Mouse (Mus musculus): ENCODE data around the gene Gm49342. TPM values are rescaled to one million over a fixed set of nuclear protein-coding genes. Genes with fewer than 3 reads are reported as not detected.
"Not testable (repeated sequence)": the region's sequence is repeated elsewhere in the genome, so short reads cannot be mapped to it uniquely, and the experiment has no call there.

Gene Gm49342
- polyA plus RNA-seq, 1 experiment = not detected

GRCm38 (mm10) chr14:50903973-50904827 lies 40.1 kb upstream of the Gm49342 start:
- Histone ChIP-seq H3K27ac (ENCODE audit: insufficient read depth, low read depth, low read length) (peak overlapping the region; percentile 12), H3K27me3 (ENCODE audit: control insufficient read depth, insufficient read depth, low read length) (no peaks in the 10 kb centered on the region), H3K4me3 (ENCODE audit: low read depth, low read length) (peak overlapping the region; percentile 51), H3K4me1 (ENCODE audit: control insufficient read depth, insufficient read depth, insufficient read length, low read length) (peaks cover 2% of the 10 kb centered on the region; the same call in 1 of the 2 replicates), H3K36me3 (ENCODE audit: control insufficient read depth, insufficient read depth, low read length) (no peaks in the 10 kb centered on the region)
- 9% methylated on average over 26 of the region's 26 CpGs for WGBS
- TF ChIP-seq POLR2A (IDR thresholded peaks at IDR 0.05; ENCODE audit: low read depth, low read length) = peak; percentile 11; the same call in 1 of the 2 replicates
- peak; percentile 58; the same call in 1 of the 2 replicates for TF ChIP-seq CTCF (IDR thresholded peaks at IDR 0.05; ENCODE audit: extremely low read depth, insufficient read length, insufficient replicate concordance, low read depth, low read length)

- 94% methylated on average over 4 of the region's 4 CpGs for WGBS
- TF ChIP-seq POLR2A (IDR thresholded peaks at IDR 0.05; ENCODE audit: low read depth, low read length) (no peak), CTCF (IDR thresholded peaks at IDR 0.05; ENCODE audit: extremely low read depth, insufficient read length, insufficient replicate concordance, low read depth, low read length) (no peak; the same call in 1 of the 2 replicates)
- Histone ChIP-seq H3K4me3 (ENCODE audit: low read depth, low read length) (no peak overlapping the region), H3K4me1 (ENCODE audit: control insufficient read depth, insufficient read depth, insufficient read length, low read length) (peaks cover 2% of the 10 kb centered on the region; the same call in 1 of the 2 replicates), H3K36me3 (ENCODE audit: control insufficient read depth, insufficient read depth, low read length) (no peaks in the 10 kb centered on the region), H3K27me3 (ENCODE audit: control insufficient read depth, insufficient read depth, low read length) (no peaks in the 10 kb centered on the region), H3K27ac (ENCODE audit: insufficient read depth, low read depth, low read length) (no peak overlapping the region)
These were observed 39.5 kb upstream of the Gm49342 start for GRCm38 (mm10) chr14:50904828-50905129.

GRCm38 (mm10) chr14:50905327-50905726 lies 39.0 kb upstream of the Gm49342 start:
- not testable (repeated sequence) for H3K4me3 ChIP-seq (ENCODE audit: low read depth, low read length); H3K36me3 ChIP-seq (ENCODE audit: control insufficient read depth, insufficient read depth, low read length); H3K4me1 ChIP-seq (ENCODE audit: control insufficient read depth, insufficient read depth, insufficient read length, low read length); H3K27ac ChIP-seq (ENCODE audit: insufficient read depth, low read depth, low read length); H3K27me3 ChIP-seq (ENCODE audit: control insufficient read depth, insufficient read depth, low read length)

- Histone ChIP-seq H3K27ac (ENCODE audit: insufficient read depth, low read depth, low read length) (no peak overlapping the region), H3K4me3 (ENCODE audit: low read depth, low read length) (no peak overlapping the region), H3K27me3 (ENCODE audit: control insufficient read depth, insufficient read depth, low read length) (no peaks in the 10 kb centered on the region), H3K36me3 (ENCODE audit: control insufficient read depth, insufficient read depth, low read length) (no peaks in the 10 kb centered on the region), H3K4me1 (ENCODE audit: control insufficient read depth, insufficient read depth, insufficient read length, low read length) (peaks cover 2% of the 10 kb centered on the region; the same call in 1 of the 2 replicates)
- WGBS = 64% methylated on average over 4 of the region's 4 CpGs
- no peak for TF ChIP-seq CTCF (IDR thresholded peaks at IDR 0.05; ENCODE audit: extremely low read depth, insufficient read length, insufficient replicate concordance, low read depth, low read length)
- no peak for TF ChIP-seq POLR2A (IDR thresholded peaks at IDR 0.05; ENCODE audit: low read depth, low read length)
These were observed 36.2 kb upstream of the Gm49342 start for GRCm38 (mm10) chr14:50908126-50908525.

GRCm38 (mm10) chr14:50911356-50911755 lies 33.0 kb upstream of the Gm49342 start:
- 74% methylated on average over 3 of the region's 3 CpGs for WGBS

GRCm38 (mm10) chr14:50923437-50923836 lies 20.9 kb upstream of the Gm49342 start:
- H3K27me3 ChIP-seq (ENCODE audit: control insufficient read depth, insufficient read depth, low read length); H3K4me1 ChIP-seq (ENCODE audit: control insufficient read depth, insufficient read depth, insufficient read length, low read length); H3K4me3 ChIP-seq (ENCODE audit: low read depth, low read length); H3K27ac ChIP-seq (ENCODE audit: insufficient read depth, low read depth, low read length): not testable (repeated sequence)
- peaks cover 23% of the 10 kb centered on the region for H3K36me3 ChIP-seq (ENCODE audit: control insufficient read depth, insufficient read depth, low read length)
- WGBS = 46% methylated on average over 1 of the region's 1 CpGs

More at GRCm38 (mm10) chr14:50911356-50911755, 33.0 kb upstream of the Gm49342 start:
- H3K36me3 ChIP-seq (ENCODE audit: control insufficient read depth, insufficient read depth, low read length) = peaks cover 12% of the 10 kb centered on the region
- no peak overlapping the region for H3K27ac ChIP-seq (ENCODE audit: insufficient read depth, low read depth, low read length)
- TF ChIP-seq CTCF (IDR thresholded peaks at IDR 0.05; ENCODE audit: extremely low read depth, insufficient read length, insufficient replicate concordance, low read depth, low read length) (no peak), POLR2A (IDR thresholded peaks at IDR 0.05; ENCODE audit: low read depth, low read length) (no peak)
- H3K27me3 ChIP-seq (ENCODE audit: control insufficient read depth, insufficient read depth, low read length) = no peaks in the 10 kb centered on the region
- H3K4me1 ChIP-seq (ENCODE audit: control insufficient read depth, insufficient read depth, insufficient read length, low read length) = no peaks in the 10 kb centered on the region
- H3K4me3 ChIP-seq (ENCODE audit: low read depth, low read length) = no peak overlapping the region

GRCm38 (mm10) chr14:50924281-50925064 lies 19.8 kb upstream of the Gm49342 start, which contains the start of the genes Osgep and Apex1:
TSS of gene Osgep (minus strand) at chr14:50924893.
TSS of gene Apex1 (plus strand) at chr14:50924968.
- peaks cover 3% of the 10 kb centered on the region; the same call in 1 of the 2 replicates for H3K4me1 ChIP-seq (ENCODE audit: control insufficient read depth, insufficient read depth, insufficient read length, low read length)
- WGBS = 1% methylated on average over 57 of the region's 57 CpGs
- H3K4me3 ChIP-seq (ENCODE audit: low read depth, low read length) = peak within 1 kb of the TSS; percentile 85
- TF ChIP-seq POLR2A (IDR thresholded peaks at IDR 0.05; ENCODE audit: low read depth, low read length) (peak; percentile 74; the same call in 1 of the 2 replicates), CTCF (IDR thresholded peaks at IDR 0.05; ENCODE audit: extremely low read depth, insufficient read length, insufficient replicate concordance, low read depth, low read length) (no peak)
- peaks cover 29% of the 10 kb centered on the region for H3K36me3 ChIP-seq (ENCODE audit: control insufficient read depth, insufficient read depth, low read length)
- peak within 1 kb of the TSS; percentile 93 for H3K27ac ChIP-seq (ENCODE audit: insufficient read depth, low read depth, low read length)
- H3K27me3 ChIP-seq (ENCODE audit: control insufficient read depth, insufficient read depth, low read length) = no peaks in the 10 kb centered on the region
